Mouse (Mus musculus) kidney, embryonic 14.5 days (tissue): ENCODE data around the gene Tulp4. TPM values are rescaled to one million over a fixed set of nuclear protein-coding genes. Genes with fewer than 3 reads are reported as not detected.
"Not testable (repeated sequence)": the region's sequence is repeated elsewhere in the genome, so short reads cannot be mapped to it uniquely, and the experiment has no call there.

Experiments used
- ATAC-seq: fragments of 200-750 bp; cut with Nextera tagmentation; 2 replicates; pipeline ENCODE4 v1.8.0; 2017; ENCODE audit warnings: moderate number of reproducible peaks, mild to moderate bottlenecking, moderate TSS enrichment, moderate library complexity; ENCODE audit not compliant: low FRiP score, low TSS enrichment
- H3K27ac ChIP-seq: fragments of 300-500 bp; sonication (generic); 2 replicates; pipeline ENCODE4 v1.5.1; 2014; ENCODE audit warnings: low read depth, mild to moderate bottlenecking, low read length, moderate library complexity, mixed read lengths
- H3K27me3 ChIP-seq: fragments of 300-500 bp; sonication (generic); 2 replicates; pipeline ENCODE4 v1.6.1; 2014; ENCODE audit warnings: mild to moderate bottlenecking, low read length; ENCODE audit not compliant: control insufficient read depth, insufficient read depth
- H3K36me3 ChIP-seq: fragments of 300-500 bp; sonication (generic); 2 replicates; pipeline ENCODE4 v1.6.1; 2014; ENCODE audit warnings: low read length, mixed read lengths; ENCODE audit not compliant: control insufficient read depth, insufficient read depth
- H3K4me1 ChIP-seq: fragments of 300-500 bp; sonication (generic); 2 replicates; pipeline ENCODE4 v1.6.1; 2014; ENCODE audit warnings: low read length, mixed read lengths; ENCODE audit not compliant: control insufficient read depth, insufficient read depth
- H3K4me2 ChIP-seq: fragments of 300-500 bp; sonication (generic); replicated peaks from 2 replicates; pipeline ENCODE4 v1.6.1; 2014; ENCODE audit warnings: low read depth, mild to moderate bottlenecking, low read length
- H3K4me3 ChIP-seq: fragments of 300-500 bp; sonication (generic); 2 replicates; pipeline ENCODE4 v1.5.1; 2014; ENCODE audit warnings: mild to moderate bottlenecking, low read length
- H3K9ac ChIP-seq: fragments of 300-500 bp; sonication (generic); 2 replicates; pipeline ENCODE4 v1.6.1; 2014; ENCODE audit warnings: low read depth, mild to moderate bottlenecking, low read length, moderate library complexity
- H3K9me3 ChIP-seq: fragments of 300-500 bp; sonication (generic); 2 replicates; pipeline ENCODE4 v1.6.1; 2016; ENCODE audit warnings: low read length; ENCODE audit not compliant: control insufficient read depth
- WGBS: fragments of 180-500 bp; shearing (Covaris S2); extraction: QIAGEN DNeasy Blood & Tissue Kit; methylation state at CpG from one replicate; pipeline ENCODE4 v1.1.7; 2014; 5-methylcytosine and 5-hydroxymethylcytosine counted together
- polyA plus RNA-seq: library from polyadenylated mRNA; unstranded; fragments of >200 nt; fragmentation: Nextera tagmentation; extraction: Ambion mirVana; gene quantifications from 2 replicates; pipeline ENCODE4 v1.2.1, GENCODE M21; 2014

The Tulp4 gene
- polyA plus RNA-seq, 1 experiment from 2014 or later = 86.4 TPM

- H3K9ac ChIP-seq = no peak overlapping the region
- 80% methylated on average over 14 of the region's 14 CpGs for WGBS
- ATAC-seq = no peak
- no peak overlapping the region for H3K4me3 ChIP-seq
- no peak overlapping the region for H3K27ac ChIP-seq
- no peaks in the 10 kb centered on the region for H3K27me3 ChIP-seq
- H3K36me3 ChIP-seq = peaks cover 25% of the 10 kb centered on the region
- H3K4me1 ChIP-seq = no peaks in the 10 kb centered on the region
- H3K9me3 ChIP-seq = no peaks in the 10 kb centered on the region
- H3K4me2 ChIP-seq = no peak overlapping the region
Observed at GRCm38 (mm10) chr17:6202389-6203110, 96.3 kb downstream of the Tulp4 start.

- Histone ChIP-seq H3K4me1 (no peaks in the 10 kb centered on the region), H3K36me3 (peaks cover 25% of the 10 kb centered on the region), H3K4me3 (no peak overlapping the region), H3K9ac (no peak overlapping the region), H3K27ac (no peak overlapping the region), H3K9me3 (no peaks in the 10 kb centered on the region), H3K4me2 (no peak overlapping the region), H3K27me3 (no peaks in the 10 kb centered on the region)
- no peak for ATAC-seq
- WGBS = 81% methylated on average over 7 of the region's 7 CpGs
Observed at GRCm38 (mm10) chr17:6203126-6203525, 96.9 kb downstream of the Tulp4 start.

GRCm38 (mm10) chr17:6203795-6204194 is 97.6 kb downstream of the Tulp4 start:
- ATAC-seq = no peak
- Histone ChIP-seq H3K36me3 (peaks cover 22% of the 10 kb centered on the region), H3K9me3 (no peaks in the 10 kb centered on the region), H3K27me3 (no peaks in the 10 kb centered on the region), H3K9ac (no peak overlapping the region), H3K27ac (no peak overlapping the region), H3K4me2 (no peak overlapping the region), H3K4me1 (no peaks in the 10 kb centered on the region), H3K4me3 (no peak overlapping the region)
- WGBS = 45% methylated on average over 4 of the region's 4 CpGs

- H3K9ac ChIP-seq = no peak overlapping the region
- ATAC-seq = no peak
- H3K4me3 ChIP-seq = no peak overlapping the region
- 88% methylated on average over 1 of the region's 1 CpGs for WGBS
- peaks cover 26% of the 10 kb centered on the region; the same call in 1 of the 2 replicates for H3K36me3 ChIP-seq
- no peaks in the 10 kb centered on the region for H3K9me3 ChIP-seq
- H3K4me1 ChIP-seq = no peaks in the 10 kb centered on the region
- no peak overlapping the region for H3K4me2 ChIP-seq
- no peaks in the 10 kb centered on the region for H3K27me3 ChIP-seq
- no peak overlapping the region for H3K27ac ChIP-seq
Observed at GRCm38 (mm10) chr17:6211721-6212120, 105.5 kb downstream of the Tulp4 start.

GRCm38 (mm10) chr17:6215640-6216039 is 109.4 kb downstream of the Tulp4 start:
- Histone ChIP-seq H3K36me3 (peaks cover 20% of the 10 kb centered on the region; the same call in 1 of the 2 replicates), H3K27me3 (no peaks in the 10 kb centered on the region), H3K4me3 (no peak overlapping the region), H3K9ac (no peak overlapping the region), H3K4me1 (no peaks in the 10 kb centered on the region), H3K27ac (no peak overlapping the region), H3K4me2 (no peak overlapping the region), H3K9me3 (no peaks in the 10 kb centered on the region)
- WGBS = 87% methylated on average over 4 of the region's 4 CpGs
- ATAC-seq = no peak

- 94% methylated on average over 10 of the region's 10 CpGs for WGBS
- ATAC-seq = no peak
- H3K36me3 ChIP-seq = peaks cover 19% of the 10 kb centered on the region; the same call in 1 of the 2 replicates
Observed at GRCm38 (mm10) chr17:6216514-6216913, 110.3 kb downstream of the Tulp4 start.

GRCm38 (mm10) chr17:6232633-6233032 is 126.4 kb downstream of the Tulp4 start:
- H3K4me3 ChIP-seq, H3K27ac ChIP-seq, H3K36me3 ChIP-seq, H3K9me3 ChIP-seq, H3K27me3 ChIP-seq, H3K4me2 ChIP-seq, H3K9ac ChIP-seq, H3K4me1 ChIP-seq, ATAC-seq: not testable (repeated sequence)
- no CpG with 5 or more reads among the region's 7 CpGs for WGBS

More at GRCm38 (mm10) chr17:6216514-6216913, 110.3 kb downstream of the Tulp4 start:
- H3K9ac ChIP-seq = no peak overlapping the region
- no peak overlapping the region for H3K4me2 ChIP-seq
- H3K9me3 ChIP-seq = no peaks in the 10 kb centered on the region
- no peak overlapping the region for H3K4me3 ChIP-seq
- no peaks in the 10 kb centered on the region for H3K27me3 ChIP-seq
- no peak overlapping the region for H3K27ac ChIP-seq
- H3K4me1 ChIP-seq = no peaks in the 10 kb centered on the region

- WGBS = 100% methylated on average over 1 of the region's 1 CpGs
- H3K27me3 ChIP-seq, H3K4me3 ChIP-seq, H3K9ac ChIP-seq, H3K27ac ChIP-seq, H3K36me3 ChIP-seq, ATAC-seq, H3K4me2 ChIP-seq, H3K9me3 ChIP-seq, H3K4me1 ChIP-seq: not testable (repeated sequence)
Observed at GRCm38 (mm10) chr17:6251298-6251697, 145.1 kb downstream of the Tulp4 start.

GRCm38 (mm10) chr17:6256400-6257069 is 150.3 kb downstream of the Tulp4 start, which contains the start of gene Tmem181a:
Tmem181a (plus strand) TSS chr17:6256860.
- peak within 1 kb of the TSS; percentile 9; the same call in 1 of the 2 replicates for H3K4me3 ChIP-seq
- H3K9ac ChIP-seq, H3K27me3 ChIP-seq, H3K27ac ChIP-seq, H3K36me3 ChIP-seq, H3K9me3 ChIP-seq, H3K4me1 ChIP-seq: not testable (repeated sequence)
- peak; percentile 71; the same call in 1 of the 2 replicates for ATAC-seq
- WGBS = under 1% methylated on average over 19 of the region's 51 CpGs
- peak within 1 kb of the TSS; percentile 39 for H3K4me2 ChIP-seq
